Mouse (Mus musculus) Patski (cell line): ENCODE measurements around the gene Hadh. TPM values are rescaled to one million over a fixed set of nuclear protein-coding genes. Genes with fewer than 3 reads are reported as not detected.
A peak's percentile ranks its signal among the peaks of the same experiment; 100 is the strongest.

Source experiments
- ATAC-seq: fragments of 100-300 bp; one replicate; pipeline ENCODE4 v1.8.0; 2021
- CTCF ChIA-PET: fragments of 350-600 bp; sonication (Branson Sonifier 250); formaldehyde crosslinking; loops from one replicate; lab custom pipeline; 2022; ENCODE audit warnings: inconsistent platforms; lab: Charles Lee
- POLR2A ChIA-PET: fragments of 350-600 bp; sonication (Branson Sonifier 250); formaldehyde crosslinking; loops from one replicate; lab custom pipeline; 2022; ENCODE audit warnings: antibody characterized with exemption, inconsistent platforms; lab: Charles Lee
- DNase-seq: peaks from one replicate; pipeline ENCODE4 v3.0.0-alpha.2; 2011; ENCODE audit warnings: low read depth, low spot score
- H3K27me3 ChIP-seq: fragments of 371-371 bp; one replicate; pipeline ENCODE4 v1.5.1; 2021
- CTCF ChIP-seq: fragments of 100-300 bp; IDR thresholded peaks from one replicate; pipeline ENCODE4 v1.5.1; 2021
- in situ Hi-C: fragments of 300-500 bp; cut with MboI; formaldehyde crosslinking; loops from 3 replicates; pipeline ENCODE4 v1.11.1; 2018; ENCODE audit warnings: low pct_unique_long_range_greater_than_20kb, mixed read lengths
- polyA plus RNA-seq: library from polyadenylated mRNA; unstranded; gene quantifications from one replicate; pipeline ENCODE4 v1.2.3, GENCODE M21; 2021

The Hadh gene
- polyA plus RNA-seq, 1 experiment from 2014 or later: 194 TPM

- in situ Hi-C loops: no loop called here
- ChIA-PET CTCF (no interaction called here), POLR2A (no interaction called here)
- H3K27me3 ChIP-seq: no peaks in the 10 kb centered on the region
- TF ChIP-seq CTCF: no peak
- ATAC-seq (no peak), DNase-seq (no peak)
Measured at GRCm38 (mm10) chr3:131274151-131274550, 2.2 kb upstream of the Hadh start.

GRCm38 (mm10) chr3:131272374-131273100 lies 636 bp upstream of the Hadh start:
- ATAC-seq: peak; percentile 23
- TF ChIP-seq CTCF: no peak
- POLR2A ChIA-PET: no interaction called here
- in situ Hi-C loops: no loop called here
- no peaks in the 10 kb centered on the region for H3K27me3 ChIP-seq
- DNase-seq: no peak
- CTCF ChIA-PET: interaction anchor here (0.8 to 2.8 kb wide), 3 partner anchors 10 to 23 kb away, joined by 3 to 19 read pairs (median 3); no protein-coding TSS in a partner anchor

- H3K27me3 ChIP-seq: no peaks in the 10 kb centered on the region
- peak; percentile 66 for ATAC-seq
- ChIA-PET POLR2A (interaction anchor here (0.5 to 1.2 kb wide), 2 partner anchors 32 to 431 kb away, joined by 3 to 4 read pairs; no protein-coding TSS in a partner anchor), CTCF (interaction anchor here (1.8 to 2.8 kb wide), 2 partner anchors 13 to 14 kb away, joined by 4 to 19 read pairs; no protein-coding TSS in a partner anchor)
- TF ChIP-seq CTCF: peak; percentile 62
- DNase-seq: no peak
- in situ Hi-C loops: no loop called here
Measured at GRCm38 (mm10) chr3:131271157-131271556, 744 bp downstream of the Hadh start.

- H3K27me3 ChIP-seq: no peaks in the 10 kb centered on the region
- DNase-seq (no peak), ATAC-seq (no peak)
- in situ Hi-C loops: no loop called here
- ChIA-PET POLR2A (interaction anchor here (0.5 to 1.2 kb wide), 2 partner anchors 33 to 430 kb away, joined by 3 to 4 read pairs; no protein-coding TSS in a partner anchor), CTCF (interaction anchor here (1.8 to 2.8 kb wide), 2 partner anchors 12 to 15 kb away, joined by 4 to 19 read pairs; no protein-coding TSS in a partner anchor)
- no peak for TF ChIP-seq CTCF
Measured at GRCm38 (mm10) chr3:131270381-131270780, 1.5 kb downstream of the Hadh start.

- TF ChIP-seq CTCF: no peak
- CTCF ChIA-PET: interaction anchor here (0.9 to 1.6 kb wide), 3 partner anchors 13 to 29 kb away, joined by 3 to 4 read pairs (median 3); no protein-coding TSS in a partner anchor
Measured at GRCm38 (mm10) chr3:131266366-131267050, 5.4 kb downstream of the Hadh start.

GRCm38 (mm10) chr3:131265516-131265915 lies 6.4 kb downstream of the Hadh start:
- DNase-seq (no peak), ATAC-seq (no peak)
- no peak for TF ChIP-seq CTCF
- in situ Hi-C loops: no loop called here
- POLR2A ChIA-PET: no interaction called here
- CTCF ChIA-PET: interaction anchor here (1.3 kb wide), 1 partner anchor 12 kb away, joined by 3 read pairs; no protein-coding TSS in a partner anchor
- H3K27me3 ChIP-seq: no peaks in the 10 kb centered on the region

More at GRCm38 (mm10) chr3:131266366-131267050, 5.4 kb downstream of the Hadh start:
- DNase-seq (no peak), ATAC-seq (no peak)
- in situ Hi-C loops: no loop called here
- no peaks in the 10 kb centered on the region for H3K27me3 ChIP-seq
- POLR2A ChIA-PET: no interaction called here

- ChIA-PET POLR2A (no interaction called here), CTCF (no interaction called here)
- in situ Hi-C loops: no loop called here
- no peaks in the 10 kb centered on the region for H3K27me3 ChIP-seq
- no peak for ATAC-seq
- DNase-seq: no peak
- TF ChIP-seq CTCF: no peak
Measured at GRCm38 (mm10) chr3:131263766-131264486, 8.0 kb downstream of the Hadh start.

- ChIA-PET POLR2A (interaction anchor here (0.7 kb wide), 1 partner anchor 121 kb away, joined by 3 read pairs; no protein-coding TSS in a partner anchor), CTCF (no interaction called here)
- H3K27me3 ChIP-seq: no peaks in the 10 kb centered on the region
- no peak for ATAC-seq
- TF ChIP-seq CTCF: no peak
- in situ Hi-C loops: no loop called here
- DNase-seq: no peak
Measured at GRCm38 (mm10) chr3:131260418-131260817, 11.5 kb downstream of the Hadh start.

GRCm38 (mm10) chr3:131259392-131259965 lies 12.4 kb downstream of the Hadh start:
- no peak for DNase-seq
- ATAC-seq: peak; percentile 17
- TF ChIP-seq CTCF: no peak
- POLR2A ChIA-PET: interaction anchor here (0.7 kb wide), 1 partner anchor 120 kb away, joined by 3 read pairs; no protein-coding TSS in a partner anchor
- in situ Hi-C loops: no loop called here
- CTCF ChIA-PET: interaction anchor here (1.1 kb wide), 1 partner anchor 22 kb away, joined by 3 read pairs; no protein-coding TSS in a partner anchor
- H3K27me3 ChIP-seq: no peaks in the 10 kb centered on the region
